Comparison of ENCODE assay signal across 9 mouse cellular contexts in genomic region chr13:53284740-53285191, GRCm38 (mm10). TPM values are rescaled to one million over a fixed set of nuclear protein-coding genes. Genes with fewer than 3 reads are reported as not detected.
DNase-seq lines count a peak whose midpoint lies in the region; ATAC-seq and TF ChIP-seq lines count a peak whose summit lies in the region.
"Had no signal": no experiment of that assay in that cellular context is flagged by ENCODE, and none has a peak within 500 bp of the region (broad histone marks: within the 10 kb centered on the region; RNA-seq: fewer than 3 reads in every experiment).

No protein-coding gene starts in this region.

- ATAC-seq in heart, postnatal 0 days (ENCODE audit: insufficient read depth, low read depth) = no peak
- ATAC-seq in liver, embryonic 16.5 days (ENCODE audit: low read depth) = no peak

- H3K9me3 ChIP-seq in heart, postnatal 0 days (replicated peaks; ENCODE audit: control insufficient read depth, low read length) = no peaks in the 10 kb centered on the region
- no peaks in the 10 kb centered on the region for H3K9me3 ChIP-seq in liver, embryonic 16.5 days (replicated peaks; ENCODE audit: control insufficient read depth, low read length)

- WGBS in heart, postnatal 0 days = 5% methylated on average over 17 of the region's 17 CpGs
- WGBS in liver, embryonic 16.5 days (ENCODE audit: insufficient replicate concordance) = 11% methylated on average over 17 of the region's 17 CpGs

- TF ChIP-seq CTCF in gastrocnemius, adult 2 months (IDR thresholded peaks at IDR 0.05) = no peak
- TF ChIP-seq CTCF in heart, postnatal 0 days (IDR thresholded peaks at IDR 0.05; ENCODE audit: low read depth) = no peak

- peak overlapping the region; percentile 71 for H3K4me2 ChIP-seq in heart, postnatal 0 days (ENCODE audit: low read depth, low read length)
- H3K4me2 ChIP-seq in liver, embryonic 16.5 days (ENCODE audit: low read depth, low read length) = 0 out of 2 replicates have a peak overlapping the region, but pooled peaks have one; percentile 41

- peaks cover 6% of the 10 kb centered on the region; the same call in 1 of the 2 replicates for H3K27me3 ChIP-seq in heart, postnatal 0 days (ENCODE audit: control insufficient read depth, insufficient read depth, low read length)
- peaks cover 33% of the 10 kb centered on the region for H3K27me3 ChIP-seq in liver, embryonic 16.5 days (ENCODE audit: control insufficient read depth, insufficient read depth, low read depth, low read length)

- H3K4me1 ChIP-seq in heart, postnatal 0 days (ENCODE audit: control insufficient read depth, insufficient read depth) = peaks cover 24% of the 10 kb centered on the region
- H3K4me1 ChIP-seq in liver, embryonic 16.5 days (ENCODE audit: control insufficient read depth, low read depth, low read length) = no peaks in the 10 kb centered on the region

- no peak for DNase-seq in gastrocnemius, adult 2 months
- no peak for DNase-seq in gastrocnemius, postnatal 25 days
- peak; percentile 16 to 22 for DNase-seq in adrenal gland, postnatal 36 days
- DNase-seq in heart, postnatal 0 days (ENCODE audit: low spot score) = no peak
- no peak for DNase-seq in right cerebral cortex, postnatal 4 days
- no peak for DNase-seq in layer of hippocampus, adult 11-12 months (ENCODE audit: low spot score)
- DNase-seq in MN1 (ENCODE audit: low spot score) = no peak

- H3K4me3 ChIP-seq in gastrocnemius, adult 2 months = peak overlapping the region; percentile 78
- peak overlapping the region; percentile 70 for H3K4me3 ChIP-seq in heart, postnatal 0 days (ENCODE audit: low read depth, low read length)
- no peak overlapping the region for H3K4me3 ChIP-seq in liver, embryonic 16.5 days (ENCODE audit: low read depth, low read length)
- H3K4me3 ChIP-seq: myocyte had no signal

- H3K27ac ChIP-seq in gastrocnemius, adult 2 months = peak overlapping the region; percentile 32; the same call in 1 of the 2 replicates
- peak overlapping the region; percentile 16 for H3K27ac ChIP-seq in heart, postnatal 0 days (ENCODE audit: low read depth)
- no peak overlapping the region for H3K27ac ChIP-seq in liver, embryonic 16.5 days (ENCODE audit: low read length)

- TF ChIP-seq EP300 in heart, postnatal 0 days (IDR thresholded peaks at IDR 0.05; ENCODE audit: low read depth) = no peak

- no peaks in the 10 kb centered on the region for H3K36me3 ChIP-seq in heart, postnatal 0 days (replicated peaks; ENCODE audit: control insufficient read depth, insufficient read depth, low read length)
- H3K36me3 ChIP-seq in liver, embryonic 16.5 days (ENCODE audit: control insufficient read depth, insufficient read depth) = no peaks in the 10 kb centered on the region

- H3K9ac ChIP-seq in heart, postnatal 0 days (replicated peaks; ENCODE audit: low read depth, low read length) = peak overlapping the region; percentile 72
- no peak overlapping the region for H3K9ac ChIP-seq in liver, embryonic 16.5 days (ENCODE audit: low read depth, low read length)

- intact Hi-C loops in gastrocnemius, adult 2 months (cut with DNase I) = loop anchor here (2.0 kb wide), 1 partner anchor 166 kb away; no protein-coding TSS in a partner anchor

RNA-seq across cellular contexts. Expression of gene Ror2, which starts 1.2 kb away (rescaled TPM):
- total RNA-seq in gastrocnemius, adult 2 months (2021) = under 1 TPM; 0.20 to 0.84 TPM
- total RNA-seq in gastrocnemius, postnatal 25 days (2021) = under 1 TPM; 0.83 to 0.90 TPM
- total RNA-seq in adrenal gland, postnatal 36 days (2021) = 1 to 10 TPM; 5.3 to 7.6 TPM
- total RNA-seq in heart, postnatal 0 days (2014; rRNA removed; ENCODE audit: low replicate concordance) = 19.1 and 38.6 TPM in 2 replicates
- 5.8 and 6.6 TPM in 2 replicates for polyA plus RNA-seq in heart, postnatal 0 days (2015; fragmentation: Nextera tagmentation; extraction: Ambion mirVana)
- 0.13 and 0.24 TPM in 2 replicates for polyA plus RNA-seq in liver, embryonic 16.5 days (2015; fragmentation: Nextera tagmentation; extraction: Ambion mirVana)

Comparison
In these comparisons a context has a peak if more than half of its experiments do, and no peak if none do; other contexts are left out.
1. DNase-seq: peak in adrenal gland, postnatal 36 days (2 of 2); none in gastrocnemius, adult 2 months (single experiment), gastrocnemius, postnatal 25 days (single experiment), heart, postnatal 0 days (single experiment), right cerebral cortex, postnatal 4 days (single experiment), layer of hippocampus, adult 11-12 months (single experiment) and MN1 (single experiment).